Comparison of ENCODE assay signal across 13 mouse cellular contexts in the genomic region with DNA sequence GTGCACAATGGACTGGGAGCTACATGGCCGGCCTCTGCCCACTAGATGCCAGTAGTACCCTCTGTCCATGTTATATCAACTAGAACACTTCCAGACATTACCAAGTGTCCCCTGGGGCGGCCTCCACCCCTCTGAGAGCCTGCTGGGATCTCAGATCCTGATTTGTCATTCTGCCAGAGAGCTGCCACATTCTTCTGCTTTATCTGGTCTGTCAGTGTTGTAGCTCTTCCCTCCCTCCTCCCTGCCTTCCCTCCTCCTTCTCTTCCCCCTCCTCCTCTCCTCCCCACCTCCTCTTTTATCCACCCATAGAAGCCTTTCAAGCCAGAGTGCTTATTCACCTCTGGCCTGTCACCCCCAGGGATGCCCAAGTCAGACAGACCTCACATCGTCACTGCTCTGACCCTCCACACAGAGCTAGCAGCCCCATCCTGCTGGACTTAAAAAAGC.
DNase-seq lines count a peak whose midpoint lies in the region; ATAC-seq and TF ChIP-seq lines count a peak whose summit lies in the region.
"Had no signal": no experiment of that assay in that cellular context is flagged by ENCODE, and none has a peak within 500 bp of the region (broad histone marks: within the 10 kb centered on the region; RNA-seq: fewer than 3 reads in every experiment).

No protein-coding gene starts in this region.

- DNase-seq in heart, adult 11 months, result no peak
- peak; percentile 10 for DNase-seq in embryonic facial prominence, embryonic 10.5 days (ENCODE audit: low spot score)
- DNase-seq in hindbrain, embryonic 14.5 days (ENCODE audit: low spot score), result peak; percentile 50
- DNase-seq in midbrain, postnatal 0 days (ENCODE audit: low spot score), result peak; percentile 53
- no peak for DNase-seq in frontal cortex, postnatal 25 days (ENCODE audit: low spot score in 2 of 2)
- DNase-seq in right cerebral cortex, adult 18-20 months, result no peak
- no peak for DNase-seq in layer of hippocampus, postnatal 25 days (ENCODE audit: extremely low spot score in 1 of 2, low spot score in 1 of 2)
- DNase-seq: adrenal gland, postnatal 36 days; kidney, adult 2 months; lung, postnatal 4 days had no signal

- no peak overlapping the region for H3K4me3 ChIP-seq in heart, embryonic 11.5 days (ENCODE audit: low read depth, low read length)
- no peak overlapping the region for H3K4me3 ChIP-seq in embryonic facial prominence, embryonic 10.5 days
- H3K4me3 ChIP-seq in hindbrain, embryonic 14.5 days (replicated peaks; ENCODE audit: low read length), result no peak overlapping the region
- H3K4me3 ChIP-seq in midbrain, postnatal 0 days (ENCODE audit: low read depth, low read length), result no peak overlapping the region
- H3K4me3 ChIP-seq: limb, embryonic 15.5 days had no signal

- 0 out of 2 replicates have a peak, but pooled peaks have one; percentile 7 for ATAC-seq in heart, embryonic 11.5 days (replicated peaks; ENCODE audit: insufficient number of reproducible peaks, low FRiP score, low TSS enrichment)
- peak; percentile 43; the same call in 1 of the 2 replicates for ATAC-seq in hindbrain, embryonic 14.5 days (ENCODE audit: low FRiP score)
- no peak for ATAC-seq in midbrain, postnatal 0 days (ENCODE audit: low FRiP score)
- ATAC-seq: Patski had no signal

- H3K4me2 ChIP-seq in heart, embryonic 11.5 days, result no peak overlapping the region
- no peak overlapping the region for H3K4me2 ChIP-seq in hindbrain, embryonic 14.5 days (replicated peaks)
- no peak overlapping the region for H3K4me2 ChIP-seq in midbrain, postnatal 0 days (ENCODE audit: low read depth, low read length, poor library complexity, severe bottlenecking)
- H3K4me2 ChIP-seq: limb, embryonic 15.5 days had no signal

- 5% methylated on average over 3 of the region's 3 CpGs for WGBS in heart, embryonic 11.5 days (ENCODE audit: insufficient replicate concordance)
- 10% methylated on average over 3 of the region's 3 CpGs for WGBS in embryonic facial prominence, embryonic 10.5 days
- WGBS in hindbrain, embryonic 14.5 days, result 5% methylated on average over 3 of the region's 3 CpGs
- WGBS in midbrain, postnatal 0 days, result 12% methylated on average over 3 of the region's 3 CpGs

- no peaks in the 10 kb centered on the region for H3K9me3 ChIP-seq in heart, embryonic 11.5 days (replicated peaks; ENCODE audit: control insufficient read depth, low read length)
- no peaks in the 10 kb centered on the region for H3K9me3 ChIP-seq in embryonic facial prominence, embryonic 10.5 days
- H3K9me3 ChIP-seq in hindbrain, embryonic 14.5 days (ENCODE audit: control insufficient read depth, low read length), result no peaks in the 10 kb centered on the region
- H3K9me3 ChIP-seq in midbrain, postnatal 0 days (ENCODE audit: low read length), result no peaks in the 10 kb centered on the region
- H3K9me3 ChIP-seq: limb, embryonic 15.5 days had no signal

- TF ChIP-seq CTCF in midbrain, postnatal 0 days (IDR thresholded peaks at IDR 0.05), result peak; percentile 38; the same call in 1 of the 2 replicates

- peaks cover 7% of the 10 kb centered on the region for H3K4me1 ChIP-seq in heart, embryonic 11.5 days (ENCODE audit: control insufficient read depth, insufficient read depth, low read length)
- peaks cover 11% of the 10 kb centered on the region for H3K4me1 ChIP-seq in embryonic facial prominence, embryonic 10.5 days
- H3K4me1 ChIP-seq in hindbrain, embryonic 14.5 days (replicated peaks; ENCODE audit: control insufficient read depth, insufficient read depth, low read length), result peaks cover 13% of the 10 kb centered on the region; the same call in 1 of the 2 replicates
- peaks cover 9% of the 10 kb centered on the region; the same call in 1 of the 2 replicates for H3K4me1 ChIP-seq in midbrain, postnatal 0 days (ENCODE audit: insufficient read depth, low read length)
- H3K4me1 ChIP-seq: limb, embryonic 15.5 days had no signal

- no peak overlapping the region for H3K9ac ChIP-seq in heart, embryonic 11.5 days (ENCODE audit: low read depth, low read length)
- no peak overlapping the region for H3K9ac ChIP-seq in hindbrain, embryonic 14.5 days
- no peak overlapping the region for H3K9ac ChIP-seq in midbrain, postnatal 0 days (replicated peaks; ENCODE audit: low read length, poor library complexity, severe bottlenecking)
- H3K9ac ChIP-seq: limb, embryonic 15.5 days had no signal

- H3K27me3 ChIP-seq in heart, embryonic 11.5 days (ENCODE audit: control insufficient read depth, insufficient read depth, low read length), result 0 out of 2 replicates have a peak, but pooled peaks cover 3% of the 10 kb centered on the region
- no peaks in the 10 kb centered on the region; the same call in 1 of the 2 replicates for H3K27me3 ChIP-seq in embryonic facial prominence, embryonic 10.5 days (replicated peaks; ENCODE audit: low read depth, poor library complexity, severe bottlenecking)
- H3K27me3 ChIP-seq in hindbrain, embryonic 14.5 days (ENCODE audit: control insufficient read depth, insufficient read depth, low read length), result no peaks in the 10 kb centered on the region
- H3K27me3 ChIP-seq in midbrain, postnatal 0 days (ENCODE audit: insufficient read depth, low read length), result no peaks in the 10 kb centered on the region

- no peaks in the 10 kb centered on the region for H3K36me3 ChIP-seq in heart, embryonic 11.5 days (ENCODE audit: control insufficient read depth, insufficient read depth, low read length)
- H3K36me3 ChIP-seq in embryonic facial prominence, embryonic 10.5 days (replicated peaks), result no peaks in the 10 kb centered on the region
- H3K36me3 ChIP-seq in hindbrain, embryonic 14.5 days (replicated peaks; ENCODE audit: control insufficient read depth, insufficient read depth), result no peaks in the 10 kb centered on the region
- no peaks in the 10 kb centered on the region for H3K36me3 ChIP-seq in midbrain, postnatal 0 days (ENCODE audit: insufficient read depth, low read length)
- H3K36me3 ChIP-seq: limb, embryonic 15.5 days had no signal

- no peak overlapping the region for H3K27ac ChIP-seq in heart, embryonic 11.5 days (ENCODE audit: low read depth, low read length)
- H3K27ac ChIP-seq in embryonic facial prominence, embryonic 10.5 days (replicated peaks), result no peak overlapping the region
- H3K27ac ChIP-seq in hindbrain, embryonic 14.5 days, result no peak overlapping the region
- no peak overlapping the region for H3K27ac ChIP-seq in midbrain, postnatal 0 days (ENCODE audit: low read depth, low read length)
- H3K27ac ChIP-seq: limb, embryonic 15.5 days had no signal

Comparison
In these comparisons a context has a peak if more than half of its experiments do, and no peak if none do; other contexts are left out.
1. DNase-seq: peak in embryonic facial prominence, embryonic 10.5 days (single experiment), hindbrain, embryonic 14.5 days (single experiment) and midbrain, postnatal 0 days (single experiment); none in heart, adult 11 months (single experiment), frontal cortex, postnatal 25 days (0 of 2), right cerebral cortex, adult 18-20 months (single experiment) and layer of hippocampus, postnatal 25 days (0 of 2).